8 mouse cellular contexts compared by ENCODE assay signal in genomic region chr11:31759868-31760765, GRCm38 (mm10).
DNase-seq lines count a peak whose midpoint lies in the region; ATAC-seq and TF ChIP-seq lines count a peak whose summit lies in the region.

No protein-coding gene starts in this region.

- WGBS in heart, embryonic 11.5 days (ENCODE audit: insufficient replicate concordance) = 57% methylated on average over 9 of the region's 9 CpGs
- 35% methylated on average over 9 of the region's 9 CpGs for WGBS in forebrain, embryonic 16.5 days
- 21% methylated on average over 9 of the region's 9 CpGs for WGBS in midbrain, embryonic 16.5 days
- 63% methylated on average over 9 of the region's 9 CpGs for WGBS in intestine, embryonic 15.5 days

- no peak overlapping the region for H3K27ac ChIP-seq in heart, embryonic 11.5 days (ENCODE audit: low read depth, low read length)
- peak overlapping the region; percentile 10 for H3K27ac ChIP-seq in CH12.LX (ENCODE audit: insufficient read depth, low read depth)
- H3K27ac ChIP-seq in forebrain, embryonic 16.5 days (ENCODE audit: low read length) = no peak overlapping the region; the same call in 1 of the 2 replicates
- H3K27ac ChIP-seq in midbrain, embryonic 16.5 days (ENCODE audit: low read length) = peak overlapping the region; percentile 74
- no peak overlapping the region for H3K27ac ChIP-seq in intestine, embryonic 15.5 days

- peaks cover 10% of the 10 kb centered on the region; the same call in 1 of the 2 replicates for H3K4me1 ChIP-seq in heart, embryonic 11.5 days (ENCODE audit: control insufficient read depth, insufficient read depth, low read length)
- H3K4me1 ChIP-seq in CH12.LX (ENCODE audit: control insufficient read depth in 1 of 2, insufficient read depth in 2 of 2) = peaks cover 12 to 78% of the 10 kb centered on the region in 2 experiments
- H3K4me1 ChIP-seq in forebrain, embryonic 16.5 days (replicated peaks; ENCODE audit: control insufficient read depth, insufficient read depth, low read length) = peaks cover 12% of the 10 kb centered on the region
- peaks cover 15% of the 10 kb centered on the region for H3K4me1 ChIP-seq in midbrain, embryonic 16.5 days (ENCODE audit: control insufficient read depth, insufficient read depth, low read length)
- H3K4me1 ChIP-seq in intestine, embryonic 15.5 days (replicated peaks) = 0 out of 2 replicates have a peak, but pooled peaks cover 5% of the 10 kb centered on the region

- TF ChIP-seq CTCF in CH12.LX (conservative IDR thresholded peaks at IDR 0.05 in 1 of 2, IDR thresholded peaks at IDR 0.05 in 1 of 2; ENCODE audit: low read depth in 2 of 2, low read length in 2 of 2) = peak in 1 of 2 experiments; percentile 66; a peak in 2 of 4 replicates

- TF ChIP-seq EP300 in CH12.LX (IDR thresholded peaks at IDR 0.05; ENCODE audit: low read length) = peak; percentile 65

- H3K27me3 ChIP-seq in heart, embryonic 11.5 days (ENCODE audit: control insufficient read depth, insufficient read depth, low read length) = no peaks in the 10 kb centered on the region
- no peaks in the 10 kb centered on the region for H3K27me3 ChIP-seq in CH12.LX (replicated peaks)
- no peaks in the 10 kb centered on the region for H3K27me3 ChIP-seq in forebrain, embryonic 16.5 days (replicated peaks; ENCODE audit: control insufficient read depth, insufficient read depth, low read length)
- H3K27me3 ChIP-seq in midbrain, embryonic 16.5 days (ENCODE audit: control insufficient read depth, insufficient read depth, low read depth, low read length) = no peaks in the 10 kb centered on the region
- no peaks in the 10 kb centered on the region for H3K27me3 ChIP-seq in intestine, embryonic 15.5 days (replicated peaks)

- peak; percentile 55 for TF ChIP-seq POLR2A in CH12.LX (IDR thresholded peaks at IDR 0.05; ENCODE audit: low read depth, low read length)

- no peak overlapping the region for H3K4me2 ChIP-seq in heart, embryonic 11.5 days
- peak overlapping the region; percentile 17 for H3K4me2 ChIP-seq in CH12.LX (ENCODE audit: insufficient read depth, low read depth, poor library complexity, severe bottlenecking)
- H3K4me2 ChIP-seq in forebrain, embryonic 16.5 days (ENCODE audit: low read length) = no peak overlapping the region
- H3K4me2 ChIP-seq in midbrain, embryonic 16.5 days (ENCODE audit: low read length) = no peak overlapping the region
- H3K4me2 ChIP-seq in intestine, embryonic 15.5 days (replicated peaks) = no peak overlapping the region

- TF ChIP-seq RAD21 in CH12.LX (IDR thresholded peaks at IDR 0.05; ENCODE audit: low read depth, low read length) = peak; percentile 59

- H3K79me2 ChIP-seq in CH12.LX (replicated peaks; ENCODE audit: control insufficient read depth, extremely low read depth, insufficient read depth, poor library complexity, severe bottlenecking) = no peaks in the 10 kb centered on the region

- ATAC-seq in heart, embryonic 11.5 days (replicated peaks; ENCODE audit: insufficient number of reproducible peaks, low FRiP score, low TSS enrichment) = no peak
- ATAC-seq in forebrain, embryonic 16.5 days = peak; percentile 69
- peak; percentile 66 for ATAC-seq in midbrain, embryonic 16.5 days
- no peak for ATAC-seq in intestine, embryonic 15.5 days

- dilution Hi-C loops in CH12.LX (cut with MboI; ENCODE audit: extremely low pct_ligation_motif_present, extremely low pct_unique_long_range_greater_than_20kb, low sequenced_read_pairs) = no loop called here

- H3K4me3 ChIP-seq in heart, embryonic 11.5 days (ENCODE audit: low read depth, low read length) = no peak overlapping the region
- no peak overlapping the region for H3K4me3 ChIP-seq in CH12.LX (replicated peaks in 1 of 3; ENCODE audit: low read depth in 2 of 3, low read length in 2 of 3, poor library complexity in 1 of 3)
- H3K4me3 ChIP-seq in forebrain, embryonic 16.5 days (replicated peaks; ENCODE audit: low read length) = no peak overlapping the region
- no peak overlapping the region for H3K4me3 ChIP-seq in midbrain, embryonic 16.5 days (ENCODE audit: low read depth, low read length)
- H3K4me3 ChIP-seq in intestine, embryonic 15.5 days (replicated peaks) = no peak overlapping the region

- H3K36me3 ChIP-seq in heart, embryonic 11.5 days (ENCODE audit: control insufficient read depth, insufficient read depth, low read length) = no peaks in the 10 kb centered on the region
- no peaks in the 10 kb centered on the region for H3K36me3 ChIP-seq in CH12.LX (replicated peaks in 1 of 2; ENCODE audit: control insufficient read depth in 1 of 2, insufficient read depth in 1 of 2, low read length in 1 of 2)
- H3K36me3 ChIP-seq in forebrain, embryonic 16.5 days (ENCODE audit: control insufficient read depth, insufficient read depth) = no peaks in the 10 kb centered on the region
- H3K36me3 ChIP-seq in midbrain, embryonic 16.5 days (ENCODE audit: control insufficient read depth, insufficient read depth, low read length) = no peaks in the 10 kb centered on the region
- H3K36me3 ChIP-seq in intestine, embryonic 15.5 days = no peaks in the 10 kb centered on the region

- no peak overlapping the region for H3K9ac ChIP-seq in heart, embryonic 11.5 days (ENCODE audit: low read depth, low read length)
- H3K9ac ChIP-seq in CH12.LX (ENCODE audit: insufficient read depth, low read depth) = peak overlapping the region; percentile 27
- no peak overlapping the region for H3K9ac ChIP-seq in forebrain, embryonic 16.5 days (replicated peaks; ENCODE audit: low read depth, low read length)
- H3K9ac ChIP-seq in midbrain, embryonic 16.5 days (ENCODE audit: low read depth, low read length) = no peak overlapping the region; the same call in 1 of the 2 replicates
- H3K9ac ChIP-seq in intestine, embryonic 15.5 days = no peak overlapping the region

- H3K9me3 ChIP-seq in heart, embryonic 11.5 days (replicated peaks; ENCODE audit: control insufficient read depth, low read length) = no peaks in the 10 kb centered on the region
- H3K9me3 ChIP-seq in CH12.LX (replicated peaks; ENCODE audit: low read length) = no peaks in the 10 kb centered on the region
- peaks cover 3% of the 10 kb centered on the region; the same call in 1 of the 2 replicates for H3K9me3 ChIP-seq in forebrain, embryonic 16.5 days (ENCODE audit: control insufficient read depth, low read length)
- H3K9me3 ChIP-seq in midbrain, embryonic 16.5 days (replicated peaks; ENCODE audit: control insufficient read depth, low read length, poor library complexity, severe bottlenecking) = no peaks in the 10 kb centered on the region
- no peaks in the 10 kb centered on the region for H3K9me3 ChIP-seq in intestine, embryonic 15.5 days

- in situ Hi-C loops in CH12.LX (cut with MboI; ENCODE audit: low pct_ligation_motif_present, low pct_unique_long_range_greater_than_20kb, low sequenced_read_pairs) = no loop called here

- DNase-seq in heart, adult 18-20 months = peak; percentile 37 to 54
- DNase-seq in CH12.LX (ENCODE audit: extremely low read depth) = peak; percentile 90
- DNase-seq in layer of hippocampus, adult 18-20 months (ENCODE audit: low spot score in 2 of 2) = peak; percentile 35 to 65
- DNase-seq in testis, postnatal 10 days (ENCODE audit: low spot score) = no peak

TF ChIP-seq in CH12.LX, 34 proteins besides CTCF, POLR2A, EP300 and RAD21 (continues in another document):
- TF ChIP-seq JUN (IDR thresholded peaks at IDR 0.05; ENCODE audit: insufficient read depth, low read depth, low read length) (no peak), MAX (IDR thresholded peaks at IDR 0.05; ENCODE audit: low read length) (peak; percentile 65; the same call in 1 of the 2 replicates), NELFE (IDR thresholded peaks at IDR 0.05; ENCODE audit: low read depth, low read length) (peak; percentile 50; the same call in 1 of the 2 replicates), USF2 (conservative IDR thresholded peaks at IDR 0.05; ENCODE audit: low read depth, low read length) (no peak), ZC3H11A (IDR thresholded peaks at IDR 0.05; ENCODE audit: low read depth, low read length) (no peak), ETS1 (conservative IDR thresholded peaks at IDR 0.05; ENCODE audit: low read depth, low read length) (peak; percentile 40), KAT2A (IDR thresholded peaks at IDR 0.05; ENCODE audit: insufficient replicate concordance, low read length) (0 out of 2 replicates have a peak, but pooled peaks have one; percentile 29), JUND (conservative IDR thresholded peaks at IDR 0.05; ENCODE audit: low read depth, low read length) (no peak), ZMIZ1 (IDR thresholded peaks at IDR 0.05; ENCODE audit: low read depth, low read length) (no peak), NRF1 (IDR thresholded peaks at IDR 0.05; ENCODE audit: low read depth, low read length) (no peak), SMC3 (IDR thresholded peaks at IDR 0.05; ENCODE audit: low read depth, low read length) (peak; percentile 70), HCFC1 (IDR thresholded peaks at IDR 0.05; ENCODE audit: low read depth, low read length) (peak; percentile 63), POLR2AphosphoS2 (IDR thresholded peaks at IDR 0.05; ENCODE audit: low read depth, low read length) (no peak), CHD2 (IDR thresholded peaks at IDR 0.05; ENCODE audit: low read length) (0 out of 2 replicates have a peak, but pooled peaks have one; percentile 27), CHD1 (IDR thresholded peaks at IDR 0.05; ENCODE audit: low read depth, low read length) (no peak), IRF4 (IDR thresholded peaks at IDR 0.05; ENCODE audit: low read depth, low read length) (peak; percentile 73), USF1 (IDR thresholded peaks at IDR 0.05; ENCODE audit: low read depth, low read length) (no peak), MEF2A (IDR thresholded peaks at IDR 0.05; ENCODE audit: borderline replicate concordance, low read depth, low read length) (peak; percentile 96), MXI1 (IDR thresholded peaks at IDR 0.05; ENCODE audit: low read depth, low read length) (peak; percentile 33; the same call in 1 of the 2 replicates), ELF1 (IDR thresholded peaks at IDR 0.05; ENCODE audit: low read depth, low read length) (peak; percentile 80), TCF12 (IDR thresholded peaks at IDR 0.05; ENCODE audit: low read depth, low read length) (peak; percentile 67; the same call in 1 of the 2 replicates), E2F4 (IDR thresholded peaks at IDR 0.05; ENCODE audit: insufficient replicate concordance, low read depth, low read length) (no peak; the same call in 1 of the 2 replicates), TBP (conservative IDR thresholded peaks at IDR 0.05; ENCODE audit: low read depth, low read length) (peak; percentile 47; the same call in 1 of the 2 replicates), SIN3A (IDR thresholded peaks at IDR 0.05; ENCODE audit: low read length) (peak; percentile 51; the same call in 1 of the 2 replicates), GABPA (IDR thresholded peaks at IDR 0.05; ENCODE audit: insufficient replicate concordance, low read depth, low read length) (no peak), MAZ (IDR thresholded peaks at IDR 0.05; ENCODE audit: low read depth, low read length) (peak; percentile 93), MYC (IDR thresholded peaks at IDR 0.05; ENCODE audit: low read depth, low read length) (peak; percentile 61; the same call in 1 of the 2 replicates)

Comparison
In these comparisons a context has a peak if more than half of its experiments do, and no peak if none do; other contexts are left out.
1. ATAC-seq: peak in forebrain, embryonic 16.5 days (single experiment) and midbrain, embryonic 16.5 days (single experiment); none in heart, embryonic 11.5 days (single experiment) and intestine, embryonic 15.5 days (single experiment).
2. H3K27ac ChIP-seq: peak in CH12.LX (single experiment) and midbrain, embryonic 16.5 days (single experiment); none in heart, embryonic 11.5 days (single experiment), forebrain, embryonic 16.5 days (single experiment) and intestine, embryonic 15.5 days (single experiment).